Mouse (Mus musculus): Measurements from ENCODE around the gene Apip.

- no peak for TF ChIP-seq POLR2A (IDR thresholded peaks at IDR 0.05; ENCODE audit: low read depth, low read length)
- TF ChIP-seq MAFK (IDR thresholded peaks at IDR 0.05; ENCODE audit: insufficient replicate concordance, low read length), result 0 out of 2 replicates have a peak, but pooled peaks have one; percentile 59
- 0 out of 2 replicates have a peak, but pooled peaks have one; percentile 55 for TF ChIP-seq KAT2A (IDR thresholded peaks at IDR 0.05; ENCODE audit: insufficient replicate concordance, low read length)
- TF ChIP-seq ZMIZ1 (IDR thresholded peaks at IDR 0.05; ENCODE audit: low read depth, low read length), result no peak
- TF ChIP-seq EP300 (IDR thresholded peaks at IDR 0.05; ENCODE audit: low read length), result peak; percentile 86
- TF ChIP-seq CTCF (conservative IDR thresholded peaks at IDR 0.05 in 1 of 2, IDR thresholded peaks at IDR 0.05 in 1 of 2; ENCODE audit: low read depth in 2 of 2, low read length in 2 of 2), result no peak
Measured at GRCm38 (mm10) chr2:103067552-103068207, 5.8 kb upstream of the Apip start.

Data from CH12.LX (cell line).